Mouse (Mus musculus): ENCODE results near the gene Plekhg4. TPM values are rescaled to one million over a fixed set of nuclear protein-coding genes. Genes with fewer than 3 reads are reported as not detected.
A peak's percentile ranks its signal among the peaks of the same experiment; 100 is the strongest.

Gene Plekhg4
- polyA plus RNA-seq, 1 experiment from 2014 or later: 0.68 TPM

- Histone ChIP-seq H3K27me3 (peaks cover 7% of the 10 kb centered on the region), H3K4me1 (peaks cover 6% of the 10 kb centered on the region), H3K9me3 (no peaks in the 10 kb centered on the region), H3K9ac (replicated peaks) (no peak overlapping the region), H3K4me2 (replicated peaks) (no peak overlapping the region), H3K36me3 (peaks cover 3% of the 10 kb centered on the region; the same call in 1 of the 2 replicates), H3K27ac (replicated peaks) (no peak overlapping the region), H3K4me3 (no peak overlapping the region)
- ATAC-seq (ENCODE audit: low FRiP score, low read depth): no peak
- 62% methylated on average over 26 of the region's 26 CpGs for WGBS
These were observed 17.7 kb upstream of the Plekhg4 start for GRCm38 (mm10) chr8:105355179-105356024.

GRCm38 (mm10) chr8:105356681-105357080 lies 16.4 kb upstream of the Plekhg4 start:
- Histone ChIP-seq H3K27ac (replicated peaks) (no peak overlapping the region), H3K4me1 (peaks cover 3% of the 10 kb centered on the region; the same call in 1 of the 2 replicates), H3K27me3 (no peaks in the 10 kb centered on the region), H3K9ac (replicated peaks) (no peak overlapping the region), H3K4me2 (replicated peaks) (no peak overlapping the region), H3K4me3 (no peak overlapping the region), H3K36me3 (peaks cover 3% of the 10 kb centered on the region; the same call in 1 of the 2 replicates), H3K9me3 (no peaks in the 10 kb centered on the region)
- whole genome bisulfite sequencing: 88% methylated on average over 14 of the region's 14 CpGs
- ATAC-seq (ENCODE audit: low FRiP score, low read depth): no peak

- Histone ChIP-seq H3K36me3 (peaks cover 8% of the 10 kb centered on the region; the same call in 1 of the 2 replicates), H3K4me2 (replicated peaks) (no peak overlapping the region), H3K4me1 (peaks cover 3% of the 10 kb centered on the region; the same call in 1 of the 2 replicates), H3K4me3 (no peak overlapping the region), H3K9ac (replicated peaks) (no peak overlapping the region), H3K9me3 (no peaks in the 10 kb centered on the region), H3K27me3 (no peaks in the 10 kb centered on the region), H3K27ac (replicated peaks) (no peak overlapping the region)
- 74% methylated on average over 15 of the region's 15 CpGs for WGBS
- ATAC-seq (ENCODE audit: low FRiP score, low read depth): 0 out of 2 replicates have a peak, but pooled peaks have one; percentile 12
These were observed 13.9 kb upstream of the Plekhg4 start for GRCm38 (mm10) chr8:105359208-105359607.

GRCm38 (mm10) chr8:105359646-105360045 lies 13.4 kb upstream of the Plekhg4 start:
- H3K9me3 ChIP-seq: no peaks in the 10 kb centered on the region
- no peak for ATAC-seq (ENCODE audit: low FRiP score, low read depth)
- H3K4me2 ChIP-seq (replicated peaks): no peak overlapping the region
- no peak overlapping the region for H3K9ac ChIP-seq (replicated peaks)
- no peak overlapping the region for H3K27ac ChIP-seq (replicated peaks)
- 54% methylated on average over 4 of the region's 4 CpGs for WGBS
- no peaks in the 10 kb centered on the region for H3K27me3 ChIP-seq
- H3K36me3 ChIP-seq: peaks cover 12% of the 10 kb centered on the region; the same call in 1 of the 2 replicates
- no peak overlapping the region for H3K4me3 ChIP-seq
- H3K4me1 ChIP-seq: peaks cover 3% of the 10 kb centered on the region; the same call in 1 of the 2 replicates

- H3K4me3 ChIP-seq: no peak overlapping the region
- H3K27me3 ChIP-seq: no peaks in the 10 kb centered on the region
- H3K9ac ChIP-seq (replicated peaks): no peak overlapping the region
- 83% methylated on average over 12 of the region's 12 CpGs for WGBS
- no peak for ATAC-seq (ENCODE audit: low FRiP score, low read depth)
- no peaks in the 10 kb centered on the region for H3K9me3 ChIP-seq
- peaks cover 17% of the 10 kb centered on the region; the same call in 1 of the 2 replicates for H3K36me3 ChIP-seq
- H3K4me1 ChIP-seq: peaks cover 3% of the 10 kb centered on the region; the same call in 1 of the 2 replicates
- no peak overlapping the region for H3K4me2 ChIP-seq (replicated peaks)
- no peak overlapping the region for H3K27ac ChIP-seq (replicated peaks)
These were observed 11.0 kb upstream of the Plekhg4 start for GRCm38 (mm10) chr8:105361751-105362702.

GRCm38 (mm10) chr8:105367107-105367506 lies 6.0 kb upstream of the Plekhg4 start:
- H3K4me3 ChIP-seq: no peak overlapping the region
- no peaks in the 10 kb centered on the region for H3K27me3 ChIP-seq
- no peak for ATAC-seq (ENCODE audit: low FRiP score, low read depth)
- H3K27ac ChIP-seq (replicated peaks): no peak overlapping the region
- H3K36me3 ChIP-seq: 0 out of 2 replicates have a peak, but pooled peaks cover 21% of the 10 kb centered on the region
- no peaks in the 10 kb centered on the region for H3K9me3 ChIP-seq
- H3K9ac ChIP-seq (replicated peaks): no peak overlapping the region
- no peak overlapping the region for H3K4me2 ChIP-seq (replicated peaks)
- 70% methylated on average over 2 of the region's 2 CpGs for WGBS
- H3K4me1 ChIP-seq: no peaks in the 10 kb centered on the region

GRCm38 (mm10) chr8:105372473-105372872 lies 601 bp upstream of the Plekhg4 start:
- Histone ChIP-seq H3K27ac (replicated peaks) (no peak overlapping the region), H3K4me1 (peaks cover 9% of the 10 kb centered on the region; the same call in 1 of the 2 replicates), H3K4me2 (replicated peaks) (no peak overlapping the region), H3K27me3 (peaks cover 16% of the 10 kb centered on the region), H3K4me3 (no peak overlapping the region), H3K36me3 (0 out of 2 replicates have a peak, but pooled peaks cover 3% of the 10 kb centered on the region), H3K9ac (replicated peaks) (no peak overlapping the region), H3K9me3 (no peaks in the 10 kb centered on the region)
- no peak for ATAC-seq (ENCODE audit: low FRiP score, low read depth)
- WGBS: 78% methylated on average over 9 of the region's 9 CpGs

GRCm38 (mm10) chr8:105374513-105374966 lies 1.5 kb downstream of the Plekhg4 start:
- ATAC-seq (ENCODE audit: low FRiP score, low read depth): no peak; the same call in 1 of the 2 replicates
- H3K9ac ChIP-seq (replicated peaks): no peak overlapping the region
- H3K9me3 ChIP-seq: no peaks in the 10 kb centered on the region
- H3K27ac ChIP-seq (replicated peaks): no peak overlapping the region
- H3K27me3 ChIP-seq: peaks cover 16% of the 10 kb centered on the region
- peak overlapping the region; percentile 48 for H3K4me2 ChIP-seq (replicated peaks)
- H3K36me3 ChIP-seq: no peaks in the 10 kb centered on the region
- H3K4me1 ChIP-seq: peaks cover 9% of the 10 kb centered on the region; the same call in 1 of the 2 replicates
- peak overlapping the region; percentile 21 for H3K4me3 ChIP-seq
- WGBS: 24% methylated on average over 33 of the region's 33 CpGs

GRCm38 (mm10) chr8:105378673-105379072 lies 5.6 kb downstream of the Plekhg4 start:
- H3K9me3 ChIP-seq: no peaks in the 10 kb centered on the region
- H3K4me3 ChIP-seq: no peak overlapping the region
- no peak overlapping the region for H3K9ac ChIP-seq (replicated peaks)
- peaks cover 9% of the 10 kb centered on the region; the same call in 1 of the 2 replicates for H3K4me1 ChIP-seq
- H3K27ac ChIP-seq (replicated peaks): no peak overlapping the region
- no peak overlapping the region for H3K4me2 ChIP-seq (replicated peaks)
- no peaks in the 10 kb centered on the region for H3K36me3 ChIP-seq
- 82% methylated on average over 19 of the region's 19 CpGs for WGBS
- peaks cover 7% of the 10 kb centered on the region; the same call in 1 of the 2 replicates for H3K27me3 ChIP-seq
- no peak for ATAC-seq (ENCODE audit: low FRiP score, low read depth)

- Histone ChIP-seq H3K4me2 (replicated peaks) (no peak overlapping the region), H3K4me1 (no peaks in the 10 kb centered on the region), H3K27me3 (no peaks in the 10 kb centered on the region; the same call in 1 of the 2 replicates), H3K9ac (replicated peaks) (no peak overlapping the region), H3K9me3 (no peaks in the 10 kb centered on the region), H3K36me3 (no peaks in the 10 kb centered on the region), H3K4me3 (no peak overlapping the region), H3K27ac (replicated peaks) (no peak overlapping the region)
- 90% methylated on average over 12 of the region's 12 CpGs for WGBS
- ATAC-seq (ENCODE audit: low FRiP score, low read depth): no peak
These were observed 7.2 kb downstream of the Plekhg4 start for GRCm38 (mm10) chr8:105380308-105380707.

GRCm38 (mm10) chr8:105384070-105384469 lies 11.0 kb downstream of the Plekhg4 start:
- Histone ChIP-seq H3K27me3 (no peaks in the 10 kb centered on the region), H3K9me3 (no peaks in the 10 kb centered on the region), H3K4me1 (no peaks in the 10 kb centered on the region), H3K4me2 (replicated peaks) (no peak overlapping the region), H3K4me3 (no peak overlapping the region), H3K27ac (replicated peaks) (no peak overlapping the region), H3K9ac (replicated peaks) (no peak overlapping the region), H3K36me3 (no peaks in the 10 kb centered on the region)
- ATAC-seq (ENCODE audit: low FRiP score, low read depth): no peak
- WGBS: 94% methylated on average over 2 of the region's 2 CpGs

Measured in midbrain, embryonic 12.5 days (tissue).